Mouse (Mus musculus) bone marrow macrophage, adult 2 months (primary cell): ENCODE measurements around the gene C3. TPM values are rescaled to one million over a fixed set of nuclear protein-coding genes. Genes with fewer than 3 reads are reported as not detected.

Source experiments
- H3K27ac ChIP-seq: 2 replicates; pipeline ENCODE4 v1.5.1; 2012; ENCODE audit warnings: low read depth, low read length; ENCODE audit not compliant: insufficient read depth
- H3K4me1 ChIP-seq: 2 replicates; pipeline ENCODE4 v1.6.1; 2012; ENCODE audit warnings: low read length; ENCODE audit not compliant: control insufficient read depth, insufficient read depth
- H3K4me3 ChIP-seq: 2 replicates; pipeline ENCODE4 v1.5.1; 2012; ENCODE audit warnings: mild to moderate bottlenecking, low read length, moderate library complexity; ENCODE audit not compliant: insufficient read depth
- CTCF ChIP-seq: IDR thresholded peaks from 2 replicates; pipeline ENCODE4 v1.5.1; 2012; ENCODE audit warnings: low read depth, mild to moderate bottlenecking, low read length, moderate library complexity
- POLR2A ChIP-seq: IDR thresholded peaks from 2 replicates; pipeline ENCODE4 v1.6.1; 2012; ENCODE audit warnings: mild to moderate bottlenecking, low read depth, low read length, borderline replicate concordance
- polyA plus RNA-seq: library from polyadenylated mRNA; stranded (reverse); fragments of >200 nt; gene quantifications from 2 replicates; pipeline ENCODE4 v1.2.4, GENCODE M21; 2012; ENCODE audit not compliant: missing spikeins, insufficient read depth, insufficient read length

C3 gene
- polyA plus RNA-seq, 1 experiment, result 101 TPM

- Histone ChIP-seq H3K27ac (no peak overlapping the region), H3K4me1 (peaks cover 23% of the 10 kb centered on the region), H3K4me3 (no peak overlapping the region)
- no peak for TF ChIP-seq CTCF
Observed at GRCm38 (mm10) chr17:57173351-57173750, 54.6 kb downstream of the C3 start.

- Histone ChIP-seq H3K4me3 (no peak overlapping the region), H3K4me1 (peaks cover 23% of the 10 kb centered on the region), H3K27ac (peak overlapping the region; percentile 82)
- TF ChIP-seq CTCF, result no peak
- no peak for TF ChIP-seq POLR2A
Observed at GRCm38 (mm10) chr17:57172378-57172777, 55.6 kb downstream of the C3 start.

GRCm38 (mm10) chr17:57170616-57171260 is 57.2 kb downstream of the C3 start:
- Histone ChIP-seq H3K4me1 (peaks cover 23% of the 10 kb centered on the region), H3K4me3 (no peak overlapping the region), H3K27ac (no peak overlapping the region)
- no peak for TF ChIP-seq POLR2A
- TF ChIP-seq CTCF, result no peak

GRCm38 (mm10) chr17:57166800-57167791 is 60.8 kb downstream of the C3 start:
- no peak overlapping the region for H3K4me3 ChIP-seq
- H3K27ac ChIP-seq, result no peak overlapping the region
- TF ChIP-seq CTCF (peak; percentile 75), POLR2A (no peak)
- H3K4me1 ChIP-seq, result peaks cover 9% of the 10 kb centered on the region

Other genes with a start within 250 kb of the C3 start
- not detected in 2 replicates for gene Acer1, start 246.0 kb downstream of the C3 start, polyA plus RNA-seq
- 18.1 and 19.6 TPM in 2 replicates for gene Clpp, start 237.8 kb downstream of the C3 start, polyA plus RNA-seq
- gene Alkbh7, start 230.8 kb downstream of the C3 start, polyA plus RNA-seq, result 12.5 and 13.6 TPM in 2 replicates
- gene Pspn, start 228.1 kb downstream of the C3 start, polyA plus RNA-seq, result not detected in 2 replicates
- gene Gtf2f1, start 216.8 kb downstream of the C3 start, polyA plus RNA-seq, result 57.7 and 61.5 TPM in 2 replicates
- gene Gm17949, start 216.7 kb downstream of the C3 start, polyA plus RNA-seq, result not detected in 2 replicates
- 75.7 and 76.5 TPM in 2 replicates for gene Khsrp, start 196.6 kb downstream of the C3 start, polyA plus RNA-seq
- not detected in 2 replicates for gene Slc25a41, start 186.5 kb downstream of the C3 start, polyA plus RNA-seq
- not detected in 2 replicates for gene Crb3, start 169.0 kb downstream of the C3 start, polyA plus RNA-seq
- 15.9 and 19.0 TPM in 2 replicates for gene Slc25a23, start 168.3 kb downstream of the C3 start, polyA plus RNA-seq
- 145 and 164 TPM in 2 replicates for gene Dennd1c, start 149.6 kb downstream of the C3 start, polyA plus RNA-seq
- gene Tubb4a, start 140.4 kb downstream of the C3 start, polyA plus RNA-seq, result 0.59 and 0.91 TPM in 2 replicates
- gene Tnfsf9, start 122.8 kb downstream of the C3 start, polyA plus RNA-seq, result 6.0 and 6.9 TPM in 2 replicates
- not detected in 2 replicates for gene Cd70, start 78.4 kb downstream of the C3 start, polyA plus RNA-seq
- gene Tnfsf14, start 34.0 kb downstream of the C3 start, polyA plus RNA-seq, result 3.5 and 3.8 TPM in 2 replicates
- gene Gpr108, start 20.3 kb upstream of the C3 start, polyA plus RNA-seq, result 60.4 and 60.7 TPM in 2 replicates
- 24.6 and 26.6 TPM in 2 replicates for gene Trip10, start 21.3 kb upstream of the C3 start, polyA plus RNA-seq
- 128 and 138 TPM in 2 replicates for gene Vav1, start 51.0 kb upstream of the C3 start, polyA plus RNA-seq
- gene Adgre1, start 130.6 kb upstream of the C3 start, polyA plus RNA-seq, result 1,554 and 1,753 TPM in 2 replicates